Mouse (Mus musculus) bone marrow macrophage, adult 2 months (primary cell): ENCODE data around the gene Ccdc24.

ENCODE experiments used
- CTCF ChIP-seq: IDR thresholded peaks from 2 replicates; pipeline ENCODE4 v1.5.1; 2012; ENCODE audit warnings: low read depth, mild to moderate bottlenecking, low read length, moderate library complexity
- POLR2A ChIP-seq: IDR thresholded peaks from 2 replicates; pipeline ENCODE4 v1.6.1; 2012; ENCODE audit warnings: mild to moderate bottlenecking, low read depth, low read length, borderline replicate concordance

- TF ChIP-seq CTCF (no peak), POLR2A (no peak)
Observed at GRCm38 (mm10) chr4:117846261-117846660, 26.1 kb downstream of the Ccdc24 start.
